Mouse (Mus musculus): ENCODE results near the gene Abhd12b. TPM values are rescaled to one million over a fixed set of nuclear protein-coding genes. Genes with fewer than 3 reads are reported as not detected.

Gene Abhd12b
- polyA plus RNA-seq (2014; fragmentation: Illumina TruSeq; extraction: RNeasy Lipid Tissue Mini Kit (QIAGEN cat#74804); ENCODE audit: low read depth, low replicate concordance) = not detected

DNA sequence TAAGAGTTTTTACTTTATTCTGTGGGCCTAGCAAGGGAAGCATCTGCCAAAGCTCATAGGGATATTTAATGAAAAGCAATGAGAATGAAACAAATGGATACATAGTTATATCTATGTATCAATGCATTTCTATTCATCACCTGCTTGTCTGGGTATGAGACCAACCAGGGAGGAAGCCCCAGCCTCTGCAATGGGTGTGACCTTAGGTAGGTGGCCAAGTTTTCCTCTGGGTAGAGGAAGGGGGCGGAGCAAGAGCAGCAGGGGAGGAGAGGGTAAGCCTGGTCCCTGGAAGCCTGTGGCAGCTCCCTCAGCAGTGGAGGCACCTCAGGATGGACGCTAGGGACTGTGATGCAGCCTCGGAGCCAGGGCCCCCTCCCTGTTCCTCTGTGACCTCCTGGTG, at the start of gene Abhd12b:
TSS of gene Abhd12b (plus strand) at position 301 of the 400 bp plus-strand sequence.

GRCm38 (mm10) chr12:70113351-70113750, 40.6 kb upstream of the Abhd12b start, which contains the start of gene Nin:
Nin (minus strand) TSS chr12:70113717.

DNA sequence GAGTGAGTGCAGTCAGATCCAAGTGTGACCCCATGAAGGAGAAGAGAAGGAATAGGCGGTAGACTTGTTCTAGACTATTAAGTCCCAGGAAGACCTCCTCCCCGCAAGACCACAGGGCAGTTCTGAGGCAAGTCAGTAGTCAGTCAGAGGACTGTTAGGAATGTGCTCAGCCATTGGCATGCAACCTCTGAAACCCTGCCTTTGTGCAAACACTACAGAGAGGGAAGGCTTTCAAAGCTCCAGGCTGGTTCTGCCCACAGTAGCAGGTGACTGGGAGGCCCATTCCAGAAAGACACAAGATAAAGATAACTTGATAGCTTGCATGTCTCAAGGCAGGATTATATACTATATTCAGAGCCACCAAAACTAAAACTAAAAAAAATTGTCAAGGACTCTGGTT, 77.4 kb downstream of the Abhd12b start, which contains the start of gene Pygl:
TSS of gene Pygl (minus strand) at position 195 of the 400 bp plus-strand sequence.

Other genes starting within 250 kb of the Abhd12b start
- 30.3 TPM for gene Sav1, start 167.1 kb upstream of the Abhd12b start, polyA plus RNA-seq (2014; fragmentation: Illumina TruSeq; extraction: RNeasy Lipid Tissue Mini Kit (QIAGEN cat#74804); ENCODE audit: low read depth, low replicate concordance)
- gene Nin, start 40.4 kb upstream of the Abhd12b start, polyA plus RNA-seq (2014; fragmentation: Illumina TruSeq; extraction: RNeasy Lipid Tissue Mini Kit (QIAGEN cat#74804); ENCODE audit: low read depth, low replicate concordance) = 6.8 TPM
- gene Pygl, start 77.3 kb downstream of the Abhd12b start, polyA plus RNA-seq (2014; fragmentation: Illumina TruSeq; extraction: RNeasy Lipid Tissue Mini Kit (QIAGEN cat#74804); ENCODE audit: low read depth, low replicate concordance) = 4.4 TPM
- gene Trim9, start 193.5 kb downstream of the Abhd12b start, polyA plus RNA-seq (2014; fragmentation: Illumina TruSeq; extraction: RNeasy Lipid Tissue Mini Kit (QIAGEN cat#74804); ENCODE audit: low read depth, low replicate concordance) = not detected